Mouse (Mus musculus): Measurements from ENCODE around the gene Pusl1. TPM values are rescaled to one million over a fixed set of nuclear protein-coding genes. Genes with fewer than 3 reads are reported as not detected.

Gene Pusl1
- total RNA-seq (2014; fragmentation: Nextera tagmentation) (16.6 and 19.5 TPM in 2 replicates), total RNA-seq (2017) (27.9 and 32.3 TPM in 2 replicates), polyA plus RNA-seq (2012) (135 and 233 TPM in 2 replicates)

DNA sequence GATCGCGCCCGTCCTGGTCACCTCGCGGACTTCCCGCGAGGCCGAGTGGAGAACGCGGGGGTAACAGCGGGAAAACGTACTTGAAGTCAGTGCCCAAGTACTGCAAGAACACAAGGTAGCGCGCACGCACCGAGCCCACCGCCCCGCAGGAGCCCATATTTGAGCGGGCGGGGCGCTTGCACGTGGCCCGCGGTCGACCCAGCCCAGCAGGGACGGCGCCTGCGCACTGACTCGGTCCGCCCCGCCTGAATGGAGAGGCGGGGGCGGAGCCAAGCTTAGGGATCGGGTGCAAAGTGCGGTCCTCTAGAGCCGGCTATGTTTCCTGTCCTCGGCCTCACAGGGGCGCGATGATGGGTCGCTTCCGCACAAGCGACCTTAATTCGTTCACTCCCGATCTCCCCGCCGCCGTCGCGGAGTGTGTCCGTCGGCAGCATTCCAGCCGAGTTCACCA, at the start of gene Pusl1, which contains the start of gene Acap3:
TSS of gene Pusl1 (minus strand) at position 231 of the 451 bp plus-strand sequence.
TSS of gene Acap3 (plus strand) at position 272 of the 451 bp plus-strand sequence.
- Histone ChIP-seq H3K36me3 (replicated peaks) (peaks cover 69% of the 10 kb centered on the region), H3K4me3 (ENCODE audit: low read depth, low read length) (peak within 1 kb of the TSS; percentile 90), H3K4me1 (ENCODE audit: insufficient read depth, low read depth, low read length) (peaks cover 63% of the 10 kb centered on the region), H3K9me3 (replicated peaks) (no peaks in the 10 kb centered on the region), H3K27me3 (ENCODE audit: insufficient read depth, low read length) (no peaks in the 10 kb centered on the region)
- peak; percentile 88 for DNase-seq (ENCODE audit: low spot score)
- peak; percentile 36 for ATAC-seq (ENCODE audit: extremely low read depth, insufficient number of reproducible peaks, low FRiP score, poor library complexity, severe bottlenecking)
- TF ChIP-seq GATA2 (IDR thresholded peaks at IDR 0.05; ENCODE audit: borderline replicate concordance, low read depth, low read length) (no peak), GATA1 (IDR thresholded peaks at IDR 0.05; ENCODE audit: borderline replicate concordance, low read length) (no peak), CTCF (IDR thresholded peaks at IDR 0.05; ENCODE audit: low read depth, low read length) (no peak), POLR2AphosphoS5 (IDR thresholded peaks at IDR 0.05; ENCODE audit: insufficient replicate concordance, low read depth, low read length) (no peak), TAL1 (conservative IDR thresholded peaks at IDR 0.05; ENCODE audit: low read depth, low read length) (no peak)

DNA sequence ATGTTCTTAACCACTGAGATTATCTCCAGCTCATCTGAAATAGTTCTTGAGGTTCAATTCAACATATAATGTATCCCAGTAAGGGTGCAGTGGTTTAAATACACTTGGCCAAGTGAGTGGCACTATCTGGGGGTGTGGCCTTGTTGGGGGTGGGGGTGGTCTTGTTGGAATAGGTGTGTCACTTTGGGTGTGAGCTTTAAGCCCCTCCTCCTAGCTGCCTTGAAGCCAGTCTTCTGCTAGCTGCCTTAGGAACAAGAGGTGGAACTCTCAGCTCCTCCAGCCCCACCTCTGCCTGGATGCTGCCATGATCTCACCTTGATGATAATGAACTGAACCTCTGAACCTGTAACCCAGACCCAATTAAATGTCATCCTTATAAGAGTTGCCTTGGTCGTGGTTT, 40.5 kb upstream of the Pusl1 start:
- Histone ChIP-seq H3K36me3 (replicated peaks) (no peaks in the 10 kb centered on the region), H3K27me3 (ENCODE audit: insufficient read depth, low read length) (peaks cover 24% of the 10 kb centered on the region), H3K9me3 (replicated peaks) (no peaks in the 10 kb centered on the region), H3K4me3 (ENCODE audit: low read depth, low read length) (no peak overlapping the region), H3K4me1 (ENCODE audit: insufficient read depth, low read depth, low read length) (no peaks in the 10 kb centered on the region)
- ATAC-seq (ENCODE audit: extremely low read depth, insufficient number of reproducible peaks, low FRiP score, poor library complexity, severe bottlenecking): no peak
- no peak for TF ChIP-seq CTCF (IDR thresholded peaks at IDR 0.05; ENCODE audit: low read depth, low read length)
- no peak for TF ChIP-seq POLR2AphosphoS5 (IDR thresholded peaks at IDR 0.05; ENCODE audit: insufficient replicate concordance, low read depth, low read length)
- no peak for TF ChIP-seq TAL1 (conservative IDR thresholded peaks at IDR 0.05; ENCODE audit: low read depth, low read length)
- no peak for TF ChIP-seq GATA1 (IDR thresholded peaks at IDR 0.05; ENCODE audit: borderline replicate concordance, low read length)
- no peak for TF ChIP-seq GATA2 (IDR thresholded peaks at IDR 0.05; ENCODE audit: borderline replicate concordance, low read depth, low read length)
- no peak for DNase-seq (ENCODE audit: low spot score)

GRCm38 (mm10) chr4:155908751-155909150, 17.2 kb upstream of the Pusl1 start:
- DNase-seq (ENCODE audit: low spot score) (no peak), ATAC-seq (ENCODE audit: extremely low read depth, insufficient number of reproducible peaks, low FRiP score, poor library complexity, severe bottlenecking) (no peak)
- Histone ChIP-seq H3K27me3 (ENCODE audit: insufficient read depth, low read length) (peaks cover 11% of the 10 kb centered on the region), H3K4me1 (ENCODE audit: insufficient read depth, low read depth, low read length) (0 out of 2 replicates have a peak, but pooled peaks cover 4% of the 10 kb centered on the region), H3K4me3 (ENCODE audit: low read depth, low read length) (no peak overlapping the region), H3K36me3 (replicated peaks) (peaks cover 50% of the 10 kb centered on the region), H3K9me3 (replicated peaks) (no peaks in the 10 kb centered on the region)
- no peak for TF ChIP-seq GATA1 (IDR thresholded peaks at IDR 0.05; ENCODE audit: borderline replicate concordance, low read length)
- TF ChIP-seq CTCF (IDR thresholded peaks at IDR 0.05; ENCODE audit: low read depth, low read length): no peak
- TF ChIP-seq TAL1 (conservative IDR thresholded peaks at IDR 0.05; ENCODE audit: low read depth, low read length): no peak
- no peak for TF ChIP-seq POLR2AphosphoS5 (IDR thresholded peaks at IDR 0.05; ENCODE audit: insufficient replicate concordance, low read depth, low read length)
- TF ChIP-seq GATA2 (IDR thresholded peaks at IDR 0.05; ENCODE audit: borderline replicate concordance, low read depth, low read length): no peak

DNA sequence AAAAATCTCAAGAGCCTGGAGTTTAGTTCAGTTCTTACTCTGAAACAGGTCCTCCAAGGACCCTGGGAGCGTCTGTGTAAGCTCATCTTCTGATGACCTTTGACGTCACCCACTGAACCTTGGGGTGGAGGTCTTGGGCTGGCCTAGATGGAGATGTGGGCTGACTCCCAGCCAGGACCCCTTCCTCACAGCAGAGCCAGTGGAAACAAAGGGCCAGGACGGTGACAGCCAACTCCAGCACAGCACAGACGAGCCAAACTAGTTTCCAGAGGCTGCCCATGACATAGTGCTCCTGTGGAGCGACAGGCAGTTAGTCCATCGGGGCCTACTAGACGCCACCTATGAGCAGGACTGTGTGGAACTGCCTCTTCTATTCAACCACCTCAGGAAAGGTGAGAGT, 16.7 kb upstream of the Pusl1 start:
- H3K4me1 ChIP-seq (ENCODE audit: insufficient read depth, low read depth, low read length): 0 out of 2 replicates have a peak, but pooled peaks cover 4% of the 10 kb centered on the region

GRCm38 (mm10) chr4:155907003-155907402, 15.4 kb upstream of the Pusl1 start:
- TF ChIP-seq CTCF (IDR thresholded peaks at IDR 0.05; ENCODE audit: low read depth, low read length) (no peak), GATA1 (IDR thresholded peaks at IDR 0.05; ENCODE audit: borderline replicate concordance, low read length) (no peak), POLR2AphosphoS5 (IDR thresholded peaks at IDR 0.05; ENCODE audit: insufficient replicate concordance, low read depth, low read length) (no peak), GATA2 (IDR thresholded peaks at IDR 0.05; ENCODE audit: borderline replicate concordance, low read depth, low read length) (no peak), TAL1 (conservative IDR thresholded peaks at IDR 0.05; ENCODE audit: low read depth, low read length) (no peak)
- Histone ChIP-seq H3K4me3 (ENCODE audit: low read depth, low read length) (no peak overlapping the region), H3K4me1 (ENCODE audit: insufficient read depth, low read depth, low read length) (0 out of 2 replicates have a peak, but pooled peaks cover 4% of the 10 kb centered on the region), H3K36me3 (replicated peaks) (peaks cover 67% of the 10 kb centered on the region), H3K27me3 (ENCODE audit: insufficient read depth, low read length) (peaks cover 11% of the 10 kb centered on the region), H3K9me3 (replicated peaks) (no peaks in the 10 kb centered on the region)
- ATAC-seq (ENCODE audit: extremely low read depth, insufficient number of reproducible peaks, low FRiP score, poor library complexity, severe bottlenecking) (no peak), DNase-seq (ENCODE audit: low spot score) (no peak)

More for the DNA sequence above, 16.7 kb upstream of the Pusl1 start:
- Histone ChIP-seq H3K9me3 (replicated peaks) (no peaks in the 10 kb centered on the region), H3K4me3 (ENCODE audit: low read depth, low read length) (no peak overlapping the region), H3K36me3 (replicated peaks) (peaks cover 54% of the 10 kb centered on the region), H3K27me3 (ENCODE audit: insufficient read depth, low read length) (peaks cover 11% of the 10 kb centered on the region)
- DNase-seq (ENCODE audit: low spot score) (no peak), ATAC-seq (ENCODE audit: extremely low read depth, insufficient number of reproducible peaks, low FRiP score, poor library complexity, severe bottlenecking) (no peak)
- TF ChIP-seq POLR2AphosphoS5 (IDR thresholded peaks at IDR 0.05; ENCODE audit: insufficient replicate concordance, low read depth, low read length): no peak
- no peak for TF ChIP-seq GATA2 (IDR thresholded peaks at IDR 0.05; ENCODE audit: borderline replicate concordance, low read depth, low read length)
- TF ChIP-seq TAL1 (conservative IDR thresholded peaks at IDR 0.05; ENCODE audit: low read depth, low read length): no peak
- TF ChIP-seq GATA1 (IDR thresholded peaks at IDR 0.05; ENCODE audit: borderline replicate concordance, low read length): no peak
- TF ChIP-seq CTCF (IDR thresholded peaks at IDR 0.05; ENCODE audit: low read depth, low read length): no peak

DNA sequence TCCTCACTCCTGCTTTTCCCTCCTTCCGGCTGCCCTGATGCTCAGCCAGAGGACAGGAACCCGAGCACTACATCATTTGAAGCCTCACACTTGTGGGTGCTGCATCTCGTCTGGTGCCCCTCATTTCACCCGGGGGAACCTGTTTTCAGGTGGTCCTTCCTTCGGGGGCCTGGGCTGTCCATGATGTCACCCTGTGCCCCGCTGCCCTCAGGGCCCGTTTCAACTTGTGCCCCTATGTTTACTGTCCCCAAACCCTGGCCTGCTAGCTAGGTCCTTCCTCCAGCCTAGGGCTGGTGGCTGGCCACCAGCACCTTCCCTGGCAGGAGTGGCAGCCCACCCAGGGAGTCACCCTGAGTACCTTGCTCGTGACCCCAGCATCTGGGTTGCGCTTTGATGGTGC, 14.5 kb upstream of the Pusl1 start:
- Histone ChIP-seq H3K4me1 (ENCODE audit: insufficient read depth, low read depth, low read length) (0 out of 2 replicates have a peak, but pooled peaks cover 4% of the 10 kb centered on the region), H3K9me3 (replicated peaks) (no peaks in the 10 kb centered on the region), H3K27me3 (ENCODE audit: insufficient read depth, low read length) (peaks cover 11% of the 10 kb centered on the region), H3K36me3 (replicated peaks) (peaks cover 76% of the 10 kb centered on the region), H3K4me3 (ENCODE audit: low read depth, low read length) (no peak overlapping the region)
- ATAC-seq (ENCODE audit: extremely low read depth, insufficient number of reproducible peaks, low FRiP score, poor library complexity, severe bottlenecking) (no peak), DNase-seq (ENCODE audit: low spot score) (no peak)
- no peak for TF ChIP-seq GATA2 (IDR thresholded peaks at IDR 0.05; ENCODE audit: borderline replicate concordance, low read depth, low read length)
- TF ChIP-seq POLR2AphosphoS5 (IDR thresholded peaks at IDR 0.05; ENCODE audit: insufficient replicate concordance, low read depth, low read length): no peak
- no peak for TF ChIP-seq TAL1 (conservative IDR thresholded peaks at IDR 0.05; ENCODE audit: low read depth, low read length)
- no peak for TF ChIP-seq GATA1 (IDR thresholded peaks at IDR 0.05; ENCODE audit: borderline replicate concordance, low read length)
- no peak for TF ChIP-seq CTCF (IDR thresholded peaks at IDR 0.05; ENCODE audit: low read depth, low read length)
